16 mouse cellular contexts compared by ENCODE assay signal in the genomic region with DNA sequence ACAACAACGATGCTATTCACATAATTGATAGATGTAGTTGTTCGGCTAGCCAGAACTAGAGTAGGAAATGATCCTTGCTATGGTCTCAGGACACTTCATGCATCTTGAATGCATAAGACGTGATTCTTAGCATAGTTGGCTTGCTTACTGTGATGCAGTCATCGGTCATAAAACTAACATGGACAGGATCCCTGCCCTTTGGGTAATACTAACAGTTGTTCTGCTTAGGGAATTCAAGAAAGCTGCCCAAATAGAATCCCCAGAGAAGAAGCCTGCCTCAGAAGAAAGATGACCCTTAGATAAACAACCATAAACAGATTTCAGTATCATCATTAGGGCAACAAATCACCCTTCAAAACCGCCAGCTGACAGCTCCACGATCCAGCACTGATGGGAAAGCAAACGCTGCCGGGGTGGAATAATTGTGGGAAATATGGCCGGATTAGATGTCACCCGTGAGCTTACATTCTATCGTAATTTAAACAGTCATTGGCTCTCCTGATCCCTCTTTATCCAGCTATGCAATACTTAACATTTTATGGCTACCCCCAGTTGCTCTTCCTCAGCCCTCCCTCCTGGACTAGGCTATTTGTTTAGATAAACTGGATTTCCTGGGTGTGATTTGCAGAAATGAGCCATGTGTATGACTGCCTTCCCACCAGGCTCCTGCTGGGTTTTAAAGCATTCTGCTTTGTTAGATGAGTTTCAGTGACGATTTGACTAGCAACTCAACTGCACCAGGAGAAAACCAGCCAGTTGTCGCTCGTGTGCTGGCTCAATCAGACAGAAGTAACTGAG.
A peak's percentile ranks its signal among the peaks of the same experiment; 100 is the strongest.
DNase-seq lines count a peak whose midpoint lies in the region; ATAC-seq and TF ChIP-seq lines count a peak whose summit lies in the region.
"Had no signal": no experiment of that assay in that cellular context is flagged by ENCODE, and none has a peak within 500 bp of the region (broad histone marks: within the 10 kb centered on the region; RNA-seq: fewer than 3 reads in every experiment).

No protein-coding gene starts in this region.

- no peak overlapping the region for H3K27ac ChIP-seq in heart, embryonic 12.5 days (ENCODE audit: poor library complexity, severe bottlenecking)
- H3K27ac ChIP-seq in lung, embryonic 14.5 days (ENCODE audit: low read depth) = 0 out of 2 replicates have a peak overlapping the region, but pooled peaks have one; percentile 8
- peak overlapping the region; percentile 62; the same call in 1 of the 2 replicates for H3K27ac ChIP-seq in embryonic fibroblast, embryonic 13.5 days (ENCODE audit: insufficient read depth, low read length)
- H3K27ac ChIP-seq in neural tube, embryonic 13.5 days (replicated peaks) = peak overlapping the region; percentile 67
- H3K27ac ChIP-seq: embryonic facial prominence, embryonic 15.5 days; macrophage had no signal

- no peak overlapping the region for H3K4me2 ChIP-seq in heart, embryonic 12.5 days
- H3K4me2 ChIP-seq in lung, embryonic 14.5 days = peak overlapping the region; percentile 39
- H3K4me2 ChIP-seq in neural tube, embryonic 13.5 days = peak overlapping the region; percentile 48
- H3K4me2 ChIP-seq: embryonic facial prominence, embryonic 15.5 days had no signal

- H3K27me3 ChIP-seq in heart, embryonic 12.5 days (replicated peaks) = no peaks in the 10 kb centered on the region
- H3K27me3 ChIP-seq in lung, embryonic 14.5 days (ENCODE audit: insufficient read depth, low read length) = no peaks in the 10 kb centered on the region
- no peaks in the 10 kb centered on the region for H3K27me3 ChIP-seq in neural tube, embryonic 13.5 days
- H3K27me3 ChIP-seq: embryonic facial prominence, embryonic 15.5 days had no signal

- WGBS in heart, embryonic 12.5 days = 76% methylated on average over 14 of the region's 14 CpGs
- 30% methylated on average over 14 of the region's 14 CpGs for WGBS in lung, embryonic 14.5 days
- 12% methylated on average over 14 of the region's 14 CpGs for WGBS in neural tube, embryonic 13.5 days

- ATAC-seq in heart, embryonic 12.5 days (ENCODE audit: insufficient number of reproducible peaks, low FRiP score) = no peak
- ATAC-seq in lung, embryonic 14.5 days (ENCODE audit: insufficient read depth) = peak; percentile 54; the same call in 1 of the 2 replicates
- peak; percentile 84 for ATAC-seq in neural tube, embryonic 13.5 days (ENCODE audit: low read depth)

- no peak overlapping the region for H3K4me3 ChIP-seq in heart, embryonic 12.5 days
- no peak overlapping the region for H3K4me3 ChIP-seq in lung, embryonic 14.5 days (ENCODE audit: low read depth, low read length)
- no peak overlapping the region for H3K4me3 ChIP-seq in embryonic fibroblast, embryonic 13.5 days (ENCODE audit: insufficient read depth, low read length)
- H3K4me3 ChIP-seq in neural tube, embryonic 13.5 days = no peak overlapping the region
- H3K4me3 ChIP-seq: embryonic facial prominence, embryonic 15.5 days had no signal

- no peaks in the 10 kb centered on the region for H3K4me1 ChIP-seq in heart, embryonic 12.5 days (replicated peaks)
- peaks cover 11% of the 10 kb centered on the region; the same call in 1 of the 2 replicates for H3K4me1 ChIP-seq in lung, embryonic 14.5 days (ENCODE audit: insufficient read depth)
- H3K4me1 ChIP-seq in embryonic fibroblast, embryonic 13.5 days (ENCODE audit: control insufficient read depth, insufficient read depth, low read length) = peaks cover 15% of the 10 kb centered on the region
- peaks cover 20% of the 10 kb centered on the region for H3K4me1 ChIP-seq in neural tube, embryonic 13.5 days (replicated peaks)

- no peak for TF ChIP-seq POLR2A in embryonic fibroblast, embryonic 13.5 days (IDR thresholded peaks at IDR 0.05; ENCODE audit: low read depth, low read length)

- no peak for TF ChIP-seq CTCF in lung, embryonic 14.5 days (IDR thresholded peaks at IDR 0.05; ENCODE audit: low read depth)
- no peak for TF ChIP-seq CTCF in embryonic fibroblast, embryonic 13.5 days (IDR thresholded peaks at IDR 0.05; ENCODE audit: borderline replicate concordance, insufficient read depth, low read length)

- H3K36me3 ChIP-seq in heart, embryonic 12.5 days = no peaks in the 10 kb centered on the region
- no peaks in the 10 kb centered on the region for H3K36me3 ChIP-seq in lung, embryonic 14.5 days (ENCODE audit: insufficient read depth)
- H3K36me3 ChIP-seq in neural tube, embryonic 13.5 days = no peaks in the 10 kb centered on the region
- H3K36me3 ChIP-seq: embryonic facial prominence, embryonic 15.5 days had no signal

- DNase-seq in heart, adult 11 months = peak; percentile 80
- DNase-seq in lung, embryonic 14.5 days = peak; percentile 60
- DNase-seq in lung, adult 18-20 months = no peak
- no peak for DNase-seq in left cerebral cortex, adult 18-20 months (ENCODE audit: low spot score in 2 of 2)
- no peak for DNase-seq in right cerebral cortex, adult 18-20 months
- DNase-seq: adrenal gland, postnatal 25 days; B cell, adult 2 months; cerebellum, adult 8-10 months; kidney, adult 11 months; layer of hippocampus, postnatal 36 days; thymus, postnatal 25 days had no signal

- H3K9me3 ChIP-seq in heart, embryonic 12.5 days (replicated peaks) = no peaks in the 10 kb centered on the region
- H3K9me3 ChIP-seq in lung, embryonic 14.5 days (ENCODE audit: low read depth, low read length) = no peaks in the 10 kb centered on the region
- no peaks in the 10 kb centered on the region for H3K9me3 ChIP-seq in neural tube, embryonic 13.5 days
- H3K9me3 ChIP-seq: embryonic facial prominence, embryonic 15.5 days had no signal

- H3K9ac ChIP-seq in heart, embryonic 12.5 days = no peak overlapping the region
- H3K9ac ChIP-seq in lung, embryonic 14.5 days = no peak overlapping the region
- peak overlapping the region; percentile 31; the same call in 1 of the 2 replicates for H3K9ac ChIP-seq in neural tube, embryonic 13.5 days
- H3K9ac ChIP-seq: embryonic facial prominence, embryonic 15.5 days had no signal

Comparison
In these comparisons a context has a peak if more than half of its experiments do, and no peak if none do; other contexts are left out.
1. DNase-seq: peak in heart, adult 11 months (single experiment) and lung, embryonic 14.5 days (single experiment); none in lung, adult 18-20 months (0 of 2), left cerebral cortex, adult 18-20 months (0 of 2) and right cerebral cortex, adult 18-20 months (single experiment).